Mouse (Mus musculus) T-helper 2 cell (primary cell): ENCODE results near the gene Cdan1.
"Not testable (repeated sequence)": the region's sequence is repeated elsewhere in the genome, so short reads cannot be mapped to it uniquely, and the experiment has no call there.

Source experiments
- in situ Hi-C: fragments of 300-600 bp; cut with MboI, MseI; formaldehyde crosslinking; loops from one replicate; pipeline ENCODE4 v1.15.1; 2025; ENCODE audit warnings: high pct_unique_total_duplicates

Gene Cdan1

GRCm38 (mm10) chr2:120745496-120745895, 104.4 kb downstream of the Cdan1 start:
- in situ Hi-C loops: no loop called here

GRCm38 (mm10) chr2:120731877-120732530, 117.9 kb downstream of the Cdan1 start:
- in situ Hi-C loops: no loop called here

- in situ Hi-C loops: no loop called here
Observed at GRCm38 (mm10) chr2:120731167-120731862, 118.6 kb downstream of the Cdan1 start.

GRCm38 (mm10) chr2:120730639-120731166, 119.2 kb downstream of the Cdan1 start:
- in situ Hi-C loops: no loop called here

- in situ Hi-C loops: no loop called here
Observed at GRCm38 (mm10) chr2:120729775-120730585, 119.9 kb downstream of the Cdan1 start.

- in situ Hi-C loops: no loop called here
Observed at GRCm38 (mm10) chr2:120724176-120724575, 125.8 kb downstream of the Cdan1 start.

- in situ Hi-C loops: no loop called here
Observed at GRCm38 (mm10) chr2:120723621-120724020, 126.3 kb downstream of the Cdan1 start.

GRCm38 (mm10) chr2:120722491-120722890, 127.4 kb downstream of the Cdan1 start:
- in situ Hi-C loops: no loop called here

GRCm38 (mm10) chr2:120721911-120722310, 128.0 kb downstream of the Cdan1 start:
- in situ Hi-C loops: no loop called here

GRCm38 (mm10) chr2:120720821-120721220, 129.1 kb downstream of the Cdan1 start:
- in situ Hi-C loops: no loop called here

- in situ Hi-C loops: no loop called here
Observed at GRCm38 (mm10) chr2:120718496-120718895, 131.4 kb downstream of the Cdan1 start.

- in situ Hi-C loops: no loop called here
Observed at GRCm38 (mm10) chr2:120713441-120713840, 136.5 kb downstream of the Cdan1 start.

GRCm38 (mm10) chr2:120710948-120711347, 139.0 kb downstream of the Cdan1 start:
- in situ Hi-C loops: no loop called here

- in situ Hi-C loops: no loop called here
Observed at GRCm38 (mm10) chr2:120710154-120710553, 139.8 kb downstream of the Cdan1 start.

GRCm38 (mm10) chr2:120707041-120707440, 142.9 kb downstream of the Cdan1 start:
- in situ Hi-C loops: loop anchor here (10.0 kb wide), 1 partner anchor 1182 kb away; no protein-coding TSS in a partner anchor

GRCm38 (mm10) chr2:120702675-120703074, 147.3 kb downstream of the Cdan1 start:
- in situ Hi-C loops: loop anchor here (10.0 kb wide), 1 partner anchor 1178 kb away; no protein-coding TSS in a partner anchor

GRCm38 (mm10) chr2:120700379-120700885, 149.5 kb downstream of the Cdan1 start:
- in situ Hi-C loops: loop anchor here (10.0 kb wide), 1 partner anchor 1176 kb away; no protein-coding TSS in a partner anchor

- in situ Hi-C loops: loop anchor here (5.0 to 10.0 kb wide), 2 partner anchors 393 to 405 kb away; no protein-coding TSS in a partner anchor
Observed at GRCm38 (mm10) chr2:120697767-120698166, 152.2 kb downstream of the Cdan1 start.

- in situ Hi-C loops: not testable (repeated sequence)
Observed at GRCm38 (mm10) chr2:120681151-120681550, 168.8 kb downstream of the Cdan1 start.

- in situ Hi-C loops: no loop called here
Observed at GRCm38 (mm10) chr2:120670253-120670652, 179.7 kb downstream of the Cdan1 start.

- in situ Hi-C loops: no loop called here
Observed at GRCm38 (mm10) chr2:120667446-120667845, 182.5 kb downstream of the Cdan1 start.
